Mouse (Mus musculus) embryo, embryonic 9.5 days (tissue): ENCODE data around the gene Atp6v0b.

Experiments used
- DNase-seq: peaks from one replicate; pipeline ENCODE4 v3.0.0-alpha.2; 2017; ENCODE audit errors: extremely low spot score

Atp6v0b gene

DNA sequence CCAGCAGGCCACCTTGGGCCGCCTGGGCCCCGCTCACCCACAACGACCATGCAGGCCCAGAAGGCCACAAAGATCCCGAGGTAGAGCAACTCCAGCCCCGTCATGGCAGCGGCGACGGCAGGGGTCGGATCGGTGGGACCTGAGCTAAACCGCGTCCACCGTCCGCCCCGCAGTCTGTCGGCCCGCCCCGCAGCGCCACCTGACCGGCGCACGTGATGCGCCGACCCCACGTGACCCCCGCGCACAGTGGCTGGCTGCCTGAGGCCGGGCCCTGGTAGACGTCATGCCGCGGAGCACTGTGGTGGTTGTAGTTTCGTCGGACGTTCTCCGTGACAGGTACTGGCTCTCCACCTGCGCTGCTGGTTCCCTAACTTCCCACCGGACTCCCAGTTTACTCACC, at the start of gene Atp6v0b:
Gene Atp6v0b, minus strand, starts transcription at position 201 of the 400 bp plus-strand sequence.
- peak; percentile 89 for DNase-seq

- DNase-seq = no peak
These were observed 46.9 kb upstream of the Atp6v0b start for GRCm38 (mm10) chr4:117934081-117934480.

- no peak for DNase-seq
These were observed 46.1 kb upstream of the Atp6v0b start for GRCm38 (mm10) chr4:117933248-117933647.

GRCm38 (mm10) chr4:117929391-117929881, 42.3 kb upstream of the Atp6v0b start, which contains the start of gene Artn:
TSS of gene Artn (minus strand) at chr4:117929763.
- peak; percentile 67 for DNase-seq

GRCm38 (mm10) chr4:117928699-117929241, 41.6 kb upstream of the Atp6v0b start:
- DNase-seq = peak; percentile 63

- peak; percentile 78 for DNase-seq
These were observed 41.1 kb upstream of the Atp6v0b start for GRCm38 (mm10) chr4:117928234-117928633.

DNA sequence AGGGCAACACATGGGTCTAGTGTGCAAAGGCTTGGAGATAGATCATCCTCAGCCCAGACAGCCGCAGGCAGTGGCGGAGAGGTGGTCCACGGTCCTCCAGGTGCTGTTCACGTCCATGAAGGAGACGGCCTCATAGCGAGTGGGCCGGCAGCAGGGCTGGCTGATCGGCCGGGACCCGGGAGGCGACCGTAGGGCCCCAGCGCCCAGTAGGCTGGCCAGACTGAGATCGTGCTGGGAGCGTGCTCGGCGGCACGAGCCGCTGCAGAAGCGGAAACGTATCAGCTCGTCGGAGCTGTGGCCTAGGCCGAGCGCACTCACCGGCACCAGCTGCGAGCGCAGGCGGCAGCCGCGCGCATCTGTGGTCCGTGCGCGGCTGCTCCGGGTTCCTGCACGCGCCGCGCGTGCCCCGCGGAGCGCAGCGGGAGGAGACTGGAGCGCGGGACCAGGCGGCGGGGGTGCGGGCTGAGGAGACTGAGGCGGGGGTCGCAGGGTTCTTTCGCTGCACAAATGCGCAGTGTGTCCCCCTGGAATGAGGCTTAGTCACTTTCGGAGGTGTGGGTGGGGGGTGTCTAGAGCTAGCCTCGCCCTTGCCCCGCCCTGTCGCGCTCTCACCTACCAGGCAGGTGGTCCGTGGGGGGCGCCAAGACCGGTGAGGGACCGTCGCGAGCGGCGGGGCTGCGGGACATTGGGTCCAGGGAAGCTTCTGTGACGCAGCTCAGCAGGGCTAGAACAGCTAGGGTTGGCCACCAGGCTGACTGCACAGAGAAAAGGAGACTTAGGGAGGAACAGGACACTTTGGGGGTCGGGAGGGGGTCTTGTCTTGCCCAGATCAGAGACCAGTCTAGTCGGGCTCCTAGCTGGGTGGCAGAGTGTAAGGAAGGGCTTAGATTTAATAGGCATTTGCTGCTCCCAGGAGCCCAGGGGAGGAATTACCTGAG, 39.7 kb upstream of the Atp6v0b start:
- DNase-seq = peak; percentile 47

DNA sequence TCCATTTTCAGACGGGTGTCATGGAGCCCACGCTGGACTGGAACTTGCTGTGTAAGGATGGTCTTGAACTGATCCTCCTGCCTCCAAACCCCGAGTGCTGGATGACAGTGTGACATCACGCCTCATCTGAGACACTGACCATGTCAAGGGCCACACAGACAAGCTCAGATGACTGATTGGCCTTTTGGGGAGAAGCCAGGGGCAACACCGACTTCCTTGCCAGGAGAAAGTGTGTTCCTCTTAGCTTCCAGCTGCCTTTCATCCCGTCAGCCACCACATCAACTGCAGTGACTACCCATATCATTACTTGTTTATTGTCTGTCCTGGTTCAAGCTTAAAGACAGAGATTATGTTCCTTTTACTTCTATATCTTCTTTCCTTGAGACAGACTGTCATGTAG, 37.8 kb upstream of the Atp6v0b start:
- no peak for DNase-seq

GRCm38 (mm10) chr4:117923450-117923849, 36.3 kb upstream of the Atp6v0b start:
- no peak for DNase-seq

- DNase-seq = no peak
These were observed 34.2 kb upstream of the Atp6v0b start for GRCm38 (mm10) chr4:117921358-117921757.

DNA sequence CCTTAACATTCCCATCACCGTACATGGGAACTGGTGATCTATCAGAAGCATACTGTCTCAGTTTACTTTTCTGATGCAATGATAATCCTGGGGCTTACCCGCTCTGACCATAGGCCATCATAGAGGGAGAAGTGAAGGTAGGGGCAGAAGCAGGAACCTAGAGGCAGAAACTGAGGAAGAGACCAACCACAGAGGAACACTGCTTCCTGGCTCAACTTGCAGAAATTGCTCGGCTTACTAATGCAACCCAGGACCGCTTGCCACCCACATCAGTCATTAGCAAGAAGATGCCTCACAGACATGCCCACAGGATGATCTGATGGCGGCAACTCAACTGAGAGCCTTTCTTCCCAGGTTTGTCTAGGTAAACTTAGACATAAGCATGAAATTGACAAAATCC, 31.6 kb upstream of the Atp6v0b start:
- no peak for DNase-seq

DNA sequence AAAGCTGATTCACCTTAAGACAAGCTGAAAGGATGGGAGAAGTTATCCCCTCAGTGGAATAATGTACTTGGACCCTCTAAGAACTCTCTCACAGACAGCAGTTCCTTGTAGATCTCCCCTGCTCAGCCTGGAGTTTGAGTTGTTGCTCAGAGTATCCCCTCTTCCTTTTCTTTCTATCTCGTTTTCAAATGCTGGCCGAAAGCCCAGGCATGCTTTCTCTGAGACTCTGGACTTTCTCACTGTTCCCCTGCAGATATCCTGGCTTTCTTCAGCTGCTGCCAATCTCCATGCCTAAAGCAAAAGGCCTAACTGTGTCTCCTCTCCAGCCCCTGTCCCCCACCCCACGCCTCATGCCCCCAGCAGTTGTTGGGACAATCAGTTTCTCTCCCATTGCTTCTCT, 31.1 kb upstream of the Atp6v0b start:
- no peak for DNase-seq

GRCm38 (mm10) chr4:117917847-117918246, 30.7 kb upstream of the Atp6v0b start:
- no peak for DNase-seq

- no peak for DNase-seq
These were observed 30.3 kb upstream of the Atp6v0b start for GRCm38 (mm10) chr4:117917402-117917801.

DNA sequence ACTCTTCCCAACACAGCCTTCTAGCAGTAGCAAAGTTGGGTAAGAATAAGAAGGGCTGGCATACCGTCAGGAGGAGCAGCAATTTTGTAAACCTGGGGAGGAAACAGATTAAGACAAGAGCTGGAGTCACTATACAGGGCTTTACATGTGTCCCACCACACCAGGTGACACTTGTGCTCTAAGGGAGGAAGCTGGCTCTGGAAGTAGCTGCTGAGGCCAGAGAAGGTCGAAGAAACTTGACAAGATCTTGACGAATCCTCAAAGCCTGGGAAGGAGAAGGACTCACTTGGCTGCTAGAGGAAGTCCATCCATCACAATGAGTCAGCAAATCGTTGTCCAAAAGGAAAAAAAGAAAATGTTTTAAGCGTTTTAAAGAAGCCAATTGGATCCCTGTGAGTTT, 29.3 kb upstream of the Atp6v0b start:
- no peak for DNase-seq

GRCm38 (mm10) chr4:117915489-117916105, 28.5 kb upstream of the Atp6v0b start:
- no peak for DNase-seq

GRCm38 (mm10) chr4:117914591-117915442, 27.7 kb upstream of the Atp6v0b start, which contains the start of gene Ipo13:
TSS of gene Ipo13 (minus strand) at chr4:117914999.
- peak; percentile 99 for DNase-seq

DNA sequence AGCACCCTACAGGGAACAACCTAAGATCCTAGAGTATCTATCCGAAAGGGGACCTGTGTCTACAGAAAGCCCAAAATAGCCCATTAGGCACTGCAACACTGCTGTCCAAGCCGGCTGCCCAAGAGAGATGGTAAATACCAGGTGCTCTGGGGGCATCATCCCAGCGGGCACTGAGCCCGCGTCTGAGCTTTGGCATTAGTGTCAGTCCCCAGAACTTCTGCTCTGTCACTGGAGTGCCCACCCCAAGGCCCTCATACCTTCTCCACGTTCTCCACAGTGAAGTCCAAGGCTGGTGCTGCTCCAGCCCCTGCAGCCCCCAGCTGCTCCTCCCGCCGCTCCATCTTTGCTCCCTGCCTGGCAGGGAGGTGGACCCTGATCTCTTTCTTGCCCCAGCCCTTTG, 26.9 kb upstream of the Atp6v0b start:
- DNase-seq = no peak

GRCm38 (mm10) chr4:117913421-117913820, 26.3 kb upstream of the Atp6v0b start:
- no peak for DNase-seq

- no peak for DNase-seq
These were observed 25.6 kb upstream of the Atp6v0b start for GRCm38 (mm10) chr4:117912685-117913273.

DNA sequence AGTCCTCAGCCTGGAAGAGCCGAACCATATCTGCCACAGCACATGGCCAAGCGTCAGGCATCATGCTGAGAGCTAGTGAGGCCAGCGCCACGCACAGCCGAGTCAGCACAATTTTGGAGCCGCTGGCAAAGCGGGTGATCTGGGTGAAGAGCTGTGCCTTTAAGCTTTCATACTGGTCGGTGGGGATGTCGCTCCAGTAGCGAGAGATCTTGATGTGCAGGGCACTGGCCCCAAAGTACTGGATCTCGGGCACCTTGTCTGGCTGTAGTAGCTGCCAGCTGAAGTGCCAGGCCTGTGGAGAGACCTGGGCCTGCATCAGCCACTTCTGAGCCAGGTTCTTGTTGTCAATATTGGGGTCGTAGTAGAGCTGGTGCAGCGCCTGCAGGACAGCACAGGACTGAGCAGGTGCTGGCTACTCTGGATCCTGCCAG, 25.0 kb upstream of the Atp6v0b start:
- no peak for DNase-seq
